22 mouse cellular contexts compared by ENCODE assay signal in the genomic region with DNA sequence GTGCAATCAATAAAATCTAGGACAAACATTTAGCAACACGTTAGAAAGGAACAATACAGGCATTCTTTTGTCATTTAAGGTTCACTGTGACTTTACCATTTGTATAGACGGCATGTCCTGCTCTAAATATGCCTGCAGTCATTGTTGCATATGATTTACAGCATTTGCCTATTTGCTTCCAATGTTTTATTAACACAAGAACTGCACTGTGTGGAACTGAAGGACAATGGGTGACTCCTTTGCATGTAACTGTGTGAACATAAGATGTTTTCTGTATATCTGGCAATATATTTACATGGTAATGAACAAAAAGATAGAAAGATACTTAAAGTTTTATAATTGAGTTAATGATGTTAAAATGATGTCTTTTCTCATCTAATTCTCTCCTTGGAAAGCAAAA. TPM values are rescaled to one million over a fixed set of nuclear protein-coding genes. Genes with fewer than 3 reads are reported as not detected.
DNase-seq lines count a peak whose midpoint lies in the region; ATAC-seq lines count a peak whose summit lies in the region.
"Had no signal": no experiment of that assay in that cellular context is flagged by ENCODE, and none has a peak within 500 bp of the region (broad histone marks: within the 10 kb centered on the region; RNA-seq: fewer than 3 reads in every experiment).

No protein-coding gene starts in this region.

- no peak overlapping the region for H3K4me3 ChIP-seq in neural tube, embryonic 11.5 days (ENCODE audit: low read depth, low read length)
- no peak overlapping the region for H3K4me3 ChIP-seq in neural tube, embryonic 12.5 days
- H3K4me3 ChIP-seq in neural tube, embryonic 15.5 days (replicated peaks) = no peak overlapping the region

- no peak overlapping the region for H3K4me2 ChIP-seq in neural tube, embryonic 11.5 days (ENCODE audit: low read depth)
- no peak overlapping the region for H3K4me2 ChIP-seq in neural tube, embryonic 12.5 days (replicated peaks)
- H3K4me2 ChIP-seq in neural tube, embryonic 15.5 days = no peak overlapping the region

- peak; percentile 27 for DNase-seq in embryo, embryonic 10.5 days (ENCODE audit: low spot score)
- no peak for DNase-seq in embryo, embryonic 10 days (ENCODE audit: low spot score)
- DNase-seq in neural tube, embryonic 11.5 days (ENCODE audit: low spot score) = no peak
- no peak for DNase-seq in neural tube, embryonic 10.5 days (ENCODE audit: extremely low spot score, low spot score)
- DNase-seq in mesoderm, embryonic 11.5 days (ENCODE audit: low read depth, low spot score) = peak; percentile 36
- no peak for DNase-seq in frontal cortex, adult 2 months (ENCODE audit: extremely low spot score in 1 of 2, low spot score in 1 of 2)
- DNase-seq: adrenal gland, adult 2 months; adrenal gland, adult 8-10 months; adrenal gland, postnatal 10 days; adrenal gland, postnatal 14 days; adrenal gland, postnatal 25 days; adrenal gland, postnatal 36 days; B cell, adult 2 months; cerebellum, adult 11 months; cerebellum, adult 11-12 months had no signal

- WGBS in neural tube, embryonic 11.5 days = 23% methylated on average over 2 of the region's 2 CpGs
- WGBS in neural tube, embryonic 12.5 days = 5% methylated on average over 2 of the region's 2 CpGs
- 9% methylated on average over 2 of the region's 2 CpGs for WGBS in neural tube, embryonic 15.5 days

- H3K9me3 ChIP-seq in neural tube, embryonic 11.5 days (ENCODE audit: control insufficient read depth, low read length) = no peaks in the 10 kb centered on the region
- H3K9me3 ChIP-seq in neural tube, embryonic 12.5 days = no peaks in the 10 kb centered on the region
- no peaks in the 10 kb centered on the region for H3K9me3 ChIP-seq in neural tube, embryonic 15.5 days (replicated peaks)

- peak; percentile 63 for ATAC-seq in neural tube, embryonic 11.5 days (ENCODE audit: insufficient read depth, low FRiP score, low TSS enrichment)
- ATAC-seq in neural tube, embryonic 12.5 days (ENCODE audit: low FRiP score, low read depth) = peak; percentile 53; the same call in 1 of the 2 replicates
- ATAC-seq in neural tube, embryonic 15.5 days (ENCODE audit: low FRiP score) = no peak
- ATAC-seq: activated CD4-positive, CD25-positive, alpha-beta regulatory T cell, adult 4 months; CD4-positive, CD25-positive, alpha-beta regulatory T cell, adult 4 months; Patski had no signal

- H3K4me1 ChIP-seq in neural tube, embryonic 11.5 days (ENCODE audit: control insufficient read depth, insufficient read depth, low read length) = no peaks in the 10 kb centered on the region
- H3K4me1 ChIP-seq in neural tube, embryonic 12.5 days = peaks cover 6% of the 10 kb centered on the region; the same call in 1 of the 2 replicates
- 0 out of 2 replicates have a peak, but pooled peaks cover 3% of the 10 kb centered on the region for H3K4me1 ChIP-seq in neural tube, embryonic 15.5 days

- no peaks in the 10 kb centered on the region for H3K27me3 ChIP-seq in neural tube, embryonic 11.5 days (ENCODE audit: control insufficient read depth, insufficient read depth, low read length)
- no peaks in the 10 kb centered on the region for H3K27me3 ChIP-seq in neural tube, embryonic 12.5 days (replicated peaks)
- H3K27me3 ChIP-seq in neural tube, embryonic 15.5 days (replicated peaks) = no peaks in the 10 kb centered on the region
- H3K27me3 ChIP-seq: CH12.LX had no signal

- no peaks in the 10 kb centered on the region for H3K36me3 ChIP-seq in neural tube, embryonic 11.5 days (ENCODE audit: control insufficient read depth, insufficient read depth, low read length)
- no peaks in the 10 kb centered on the region for H3K36me3 ChIP-seq in neural tube, embryonic 12.5 days
- no peaks in the 10 kb centered on the region for H3K36me3 ChIP-seq in neural tube, embryonic 15.5 days
- H3K36me3 ChIP-seq: G1E had no signal

- no peak overlapping the region for H3K27ac ChIP-seq in neural tube, embryonic 11.5 days (ENCODE audit: low read depth, low read length)
- no peak overlapping the region for H3K27ac ChIP-seq in neural tube, embryonic 12.5 days
- H3K27ac ChIP-seq in neural tube, embryonic 15.5 days (replicated peaks) = no peak overlapping the region

- H3K9ac ChIP-seq in neural tube, embryonic 11.5 days (ENCODE audit: low read length) = no peak overlapping the region
- no peak overlapping the region for H3K9ac ChIP-seq in neural tube, embryonic 12.5 days
- H3K9ac ChIP-seq in neural tube, embryonic 15.5 days (replicated peaks) = no peak overlapping the region

RNA-seq across cellular contexts. Expression of a gene that starts 57.1 kb away (rescaled TPM):
- polyA plus RNA-seq in neural tube, embryonic 11.5 days (2014; fragmentation: Nextera tagmentation; extraction: Ambion mirVana) = 79.6 and 96.7 TPM in 2 replicates
- polyA plus RNA-seq in neural tube, embryonic 12.5 days (2016; fragmentation: Nextera tagmentation; extraction: Ambion mirVana) = 116 and 145 TPM in 2 replicates
- 58.7 and 73.4 TPM in 2 replicates for polyA plus RNA-seq in neural tube, embryonic 15.5 days (2015; fragmentation: Nextera tagmentation; extraction: Ambion mirVana)
- 0.04 TPM in 1 of 2 replicates, not detected in the other for polyA plus RNA-seq in frontal cortex, adult 2 months (2012; rRNA removed)

Comparison
In these comparisons a context has a peak if more than half of its experiments do, and no peak if none do; other contexts are left out.
1. DNase-seq: peak in embryo, embryonic 10.5 days (single experiment) and mesoderm, embryonic 11.5 days (single experiment); none in embryo, embryonic 10 days (single experiment), neural tube, embryonic 11.5 days (single experiment), neural tube, embryonic 10.5 days (single experiment) and frontal cortex, adult 2 months (0 of 2).
2. RNA of a gene that starts 57.1 kb away (polyA plus RNA-seq): 116 to 145 TPM in neural tube, embryonic 12.5 days, 79.6 to 96.7 TPM in neural tube, embryonic 11.5 days and 58.7 to 73.4 TPM in neural tube, embryonic 15.5 days; 0.04 TPM in frontal cortex, adult 2 months; every median in the first group is over 10 times any median in the second.